Mouse (Mus musculus) midbrain, embryonic 14.5 days (tissue): ENCODE data around the gene Dnah1. TPM values are rescaled to one million over a fixed set of nuclear protein-coding genes. Genes with fewer than 3 reads are reported as not detected.
A peak's percentile ranks its signal among the peaks of the same experiment; 100 is the strongest.

ENCODE experiments used
- ATAC-seq: fragments of 200-750 bp; cut with Nextera tagmentation; 2 replicates; pipeline ENCODE4 v1.8.0; 2017; ENCODE audit warnings: moderate number of reproducible peaks, moderate library complexity; ENCODE audit not compliant: low FRiP score, low TSS enrichment
- DNase-seq: peaks from one replicate; pipeline ENCODE4 v3.0.0-alpha.2; 2015
- H3K27ac ChIP-seq: fragments of 300-500 bp; sonication (generic); replicated peaks from 2 replicates; pipeline ENCODE4 v1.5.1; 2014; ENCODE audit warnings: mild to moderate bottlenecking, low read depth, low read length, moderate library complexity
- H3K27me3 ChIP-seq: fragments of 300-500 bp; sonication (generic); 2 replicates; pipeline ENCODE4 v1.6.1; 2014; ENCODE audit warnings: low read length, control low read depth, mixed read lengths; ENCODE audit not compliant: control insufficient read depth, insufficient read depth
- H3K36me3 ChIP-seq: fragments of 300-500 bp; sonication (generic); 2 replicates; pipeline ENCODE4 v1.6.1; 2014; ENCODE audit warnings: low read length, control low read depth; ENCODE audit not compliant: control insufficient read depth, insufficient read depth
- H3K4me1 ChIP-seq: fragments of 300-500 bp; sonication (generic); 2 replicates; pipeline ENCODE4 v1.6.1; 2014; ENCODE audit warnings: mild to moderate bottlenecking, antibody characterized with exemption, low read length, control low read depth; ENCODE audit not compliant: control insufficient read depth, insufficient read depth
- H3K4me2 ChIP-seq: fragments of 300-500 bp; sonication (generic); 2 replicates; pipeline ENCODE4 v1.6.1; 2014; ENCODE audit warnings: mild to moderate bottlenecking, low read length, moderate library complexity
- H3K4me3 ChIP-seq: fragments of 300-500 bp; sonication (generic); replicated peaks from 2 replicates; pipeline ENCODE4 v1.5.1; 2014; ENCODE audit warnings: low read depth, low read length
- H3K9ac ChIP-seq: fragments of 300-500 bp; sonication (generic); replicated peaks from 2 replicates; pipeline ENCODE4 v1.6.1; 2014; ENCODE audit warnings: mild to moderate bottlenecking, low read length, moderate library complexity
- H3K9me3 ChIP-seq: fragments of 300-500 bp; sonication (generic); 2 replicates; pipeline ENCODE4 v1.6.1; 2016; ENCODE audit warnings: low read length, control low read depth, mixed read lengths; ENCODE audit not compliant: control insufficient read depth
- WGBS: fragments of 180-500 bp; shearing (Covaris S2); extraction: QIAGEN DNeasy Blood & Tissue Kit; methylation state at CpG from one replicate; pipeline ENCODE4 v1.1.7; 2014; 5-methylcytosine and 5-hydroxymethylcytosine counted together
- polyA plus RNA-seq: library from polyadenylated mRNA; unstranded; fragments of >200 nt; fragmentation: Nextera tagmentation; extraction: Ambion mirVana; gene quantifications from 2 replicates; pipeline ENCODE4 v1.2.1, GENCODE M21; 2014

The Dnah1 gene
- 3.8 and 5.2 TPM in 2 replicates for polyA plus RNA-seq

DNA sequence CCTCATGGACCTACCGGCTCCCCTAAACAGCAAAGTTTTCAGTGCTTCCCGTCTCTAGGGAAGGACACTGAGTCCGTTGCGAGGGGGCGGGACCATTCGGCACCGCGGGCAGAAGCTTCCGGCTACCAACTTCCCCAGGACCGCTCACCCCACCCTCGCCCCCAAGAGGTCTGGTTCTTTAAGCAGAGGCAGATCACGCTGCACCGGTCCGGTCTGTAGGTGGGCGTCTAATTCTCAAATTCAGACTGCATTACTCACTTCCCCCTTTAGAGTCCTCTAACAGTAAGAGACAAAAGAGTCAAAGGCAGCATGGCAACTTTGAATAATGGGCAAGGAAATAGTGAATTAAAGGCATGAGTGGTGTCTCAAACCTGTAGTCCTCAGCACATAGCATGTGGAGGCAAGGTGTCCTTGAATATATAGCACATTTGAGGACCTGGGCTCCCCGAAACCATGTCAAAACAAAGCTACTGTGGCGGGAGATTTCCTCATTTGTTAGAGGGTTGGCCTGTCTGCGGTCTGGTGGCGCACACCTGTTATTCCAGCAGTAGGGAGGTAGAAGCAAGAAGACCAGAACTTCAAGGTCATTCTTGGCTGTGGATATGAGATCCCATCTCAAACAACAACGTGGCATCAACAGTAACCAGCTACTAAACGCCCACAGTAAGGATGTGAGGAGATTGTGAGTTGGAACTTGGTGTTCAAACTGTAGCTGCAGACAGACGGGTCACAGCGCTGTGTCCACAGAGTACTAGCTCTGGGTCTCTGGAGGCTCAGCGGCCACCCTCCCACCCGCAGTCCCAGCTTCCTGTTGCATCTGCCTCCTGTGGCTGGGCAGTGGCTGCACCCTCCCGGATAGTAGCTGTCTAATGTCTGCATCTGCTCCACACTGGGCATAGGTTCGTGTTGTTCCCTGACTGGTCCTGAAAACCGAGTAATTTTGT, at the start of gene Dnah1:
TSS of gene Dnah1 (minus strand) at position 48 of the 944 bp plus-strand sequence.
- Histone ChIP-seq H3K36me3 (no peaks in the 10 kb centered on the region), H3K9ac (no peak within 1 kb of the TSS), H3K4me2 (peak within 1 kb of the TSS; percentile 51), H3K9me3 (no peaks in the 10 kb centered on the region), H3K27me3 (no peaks in the 10 kb centered on the region), H3K4me3 (peak within 1 kb of the TSS; percentile 18), H3K27ac (no peak within 1 kb of the TSS), H3K4me1 (0 out of 2 replicates have a peak, but pooled peaks cover 5% of the 10 kb centered on the region)
- WGBS: 35% methylated on average over 28 of the region's 28 CpGs
- no peak for ATAC-seq
- peak; percentile 53 for DNase-seq

DNA sequence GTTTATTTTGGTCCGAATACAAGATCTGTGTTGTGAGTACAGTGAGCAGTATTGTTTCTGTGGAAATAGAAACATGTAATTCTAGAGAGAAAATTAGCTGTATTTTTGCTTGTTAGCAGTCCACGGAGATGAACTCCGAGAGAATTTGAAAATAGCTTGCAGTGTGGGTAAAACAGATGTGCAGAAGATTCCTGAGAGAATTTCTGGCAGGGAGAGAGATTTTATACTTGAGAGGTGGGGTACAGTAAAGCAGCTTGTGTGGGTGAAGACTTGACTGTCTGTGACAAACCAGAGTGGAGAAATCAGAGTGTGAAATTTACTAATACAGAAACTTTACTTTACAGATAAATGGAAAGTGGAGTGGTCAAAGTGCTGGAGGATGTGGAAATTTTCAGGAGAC, 45.7 kb upstream of the Dnah1 start:
- H3K4me2 ChIP-seq: no peak overlapping the region
- ATAC-seq: no peak
- H3K9ac ChIP-seq: no peak overlapping the region
- H3K9me3 ChIP-seq: no peaks in the 10 kb centered on the region
- H3K4me1 ChIP-seq: no peaks in the 10 kb centered on the region
- H3K27me3 ChIP-seq: no peaks in the 10 kb centered on the region
- no peak overlapping the region for H3K4me3 ChIP-seq
- WGBS: 95% methylated on average over 3 of the region's 3 CpGs
- no peak for DNase-seq
- no peak overlapping the region for H3K27ac ChIP-seq
- H3K36me3 ChIP-seq: peaks cover 77% of the 10 kb centered on the region

DNA sequence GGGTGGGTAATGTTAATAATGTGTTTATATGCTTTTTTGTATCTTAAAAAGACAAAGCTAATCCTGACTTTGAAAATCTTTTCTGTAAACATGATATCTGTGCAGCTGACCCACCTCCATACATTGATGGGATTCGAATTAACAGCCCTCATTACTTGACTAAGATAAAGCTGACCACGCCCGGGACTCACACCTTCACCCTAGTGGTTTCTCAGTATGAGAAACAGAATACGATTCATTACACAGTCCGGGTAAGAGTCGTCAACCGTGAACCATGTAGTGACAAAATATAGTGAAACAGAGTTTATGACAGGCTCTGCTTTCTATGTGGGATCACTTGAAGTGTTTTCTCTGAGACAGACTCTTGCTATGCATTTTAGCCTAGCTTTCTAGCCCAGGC, 44.3 kb upstream of the Dnah1 start:
- ATAC-seq: no peak
- Histone ChIP-seq H3K9me3 (no peaks in the 10 kb centered on the region), H3K4me1 (no peaks in the 10 kb centered on the region), H3K4me2 (no peak overlapping the region), H3K27ac (no peak overlapping the region), H3K4me3 (no peak overlapping the region), H3K36me3 (peaks cover 77% of the 10 kb centered on the region), H3K27me3 (no peaks in the 10 kb centered on the region), H3K9ac (no peak overlapping the region)
- 92% methylated on average over 7 of the region's 7 CpGs for WGBS
- DNase-seq: no peak

DNA sequence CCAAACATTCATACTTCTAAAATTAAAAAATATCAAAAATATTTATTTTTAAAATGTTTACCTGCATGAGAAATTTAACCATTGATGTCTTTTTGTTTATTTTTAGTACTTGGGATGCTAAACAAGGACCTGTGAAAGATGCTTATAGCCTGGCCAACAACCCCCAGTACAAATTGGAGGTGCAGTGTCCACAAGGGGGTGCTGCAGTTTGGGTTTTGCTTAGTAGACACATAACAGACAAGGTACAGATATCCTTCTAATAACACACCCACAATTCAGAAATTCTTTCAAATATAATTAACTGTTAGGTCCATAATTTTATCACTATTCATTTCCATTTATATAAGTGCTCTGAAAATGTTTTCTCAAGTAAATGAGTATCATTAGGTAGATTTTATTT, 41.7 kb upstream of the Dnah1 start:
- no peak overlapping the region for H3K4me2 ChIP-seq
- H3K4me1 ChIP-seq: no peaks in the 10 kb centered on the region
- H3K27ac ChIP-seq: no peak overlapping the region
- H3K36me3 ChIP-seq: peaks cover 75% of the 10 kb centered on the region
- H3K27me3 ChIP-seq: no peaks in the 10 kb centered on the region
- H3K4me3 ChIP-seq: no peak overlapping the region
- no peak for ATAC-seq
- H3K9me3 ChIP-seq: no peaks in the 10 kb centered on the region
- no peak overlapping the region for H3K9ac ChIP-seq
- peak; percentile 81 for DNase-seq

DNA sequence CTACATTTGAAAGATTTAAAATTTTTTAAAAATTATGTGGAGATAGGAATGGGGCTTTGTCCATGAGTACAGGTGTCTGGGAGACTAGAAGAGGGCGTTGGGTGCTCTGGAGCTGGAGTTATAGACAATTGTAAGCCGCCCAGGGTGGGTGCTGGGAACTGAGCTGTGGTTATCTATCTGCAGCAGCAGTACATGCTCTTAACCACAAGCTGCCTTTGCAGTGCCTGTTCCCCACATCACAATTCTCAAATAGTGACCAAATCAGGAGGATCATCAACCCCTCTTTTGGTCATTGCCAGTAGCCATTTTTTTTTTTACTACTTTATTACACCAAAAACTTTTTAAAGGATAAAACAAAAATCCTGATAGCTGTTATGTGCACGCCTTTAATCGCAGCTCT, 40.9 kb upstream of the Dnah1 start:
- no peaks in the 10 kb centered on the region for H3K27me3 ChIP-seq
- H3K4me1 ChIP-seq: no peaks in the 10 kb centered on the region
- H3K9ac ChIP-seq: no peak overlapping the region
- H3K4me3 ChIP-seq: no peak overlapping the region
- no peak overlapping the region for H3K4me2 ChIP-seq
- 98% methylated on average over 4 of the region's 4 CpGs for WGBS
- no peaks in the 10 kb centered on the region for H3K9me3 ChIP-seq
- DNase-seq (no peak), ATAC-seq (no peak)
- no peak overlapping the region for H3K27ac ChIP-seq
- H3K36me3 ChIP-seq: peaks cover 73% of the 10 kb centered on the region

DNA sequence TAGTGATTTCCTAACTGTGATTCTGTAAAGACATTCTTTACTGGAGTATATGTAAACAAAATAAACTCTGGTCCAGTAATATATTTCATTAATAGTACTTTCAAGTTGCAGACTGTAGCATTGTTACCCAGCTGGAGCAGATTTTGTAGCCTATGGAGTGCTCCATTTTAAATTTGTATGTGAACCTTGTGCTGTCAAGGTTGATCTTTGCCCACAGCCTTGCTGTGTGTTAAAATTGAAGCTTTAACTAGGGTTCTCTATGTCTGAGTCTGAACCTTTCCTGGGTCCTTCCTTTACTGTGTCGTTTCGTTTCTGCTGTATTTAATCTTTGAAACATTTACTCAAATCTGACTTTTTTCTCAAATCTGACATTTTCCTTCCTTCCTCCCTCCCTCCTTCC, 38.5 kb upstream of the Dnah1 start:
- no peak overlapping the region for H3K9ac ChIP-seq
- no peaks in the 10 kb centered on the region for H3K27me3 ChIP-seq
- H3K36me3 ChIP-seq: peaks cover 70% of the 10 kb centered on the region
- no peak overlapping the region for H3K27ac ChIP-seq
- H3K4me1 ChIP-seq: no peaks in the 10 kb centered on the region
- WGBS: 97% methylated on average over 2 of the region's 2 CpGs
- ATAC-seq: no peak
- no peak overlapping the region for H3K4me3 ChIP-seq
- DNase-seq: no peak
- no peaks in the 10 kb centered on the region for H3K9me3 ChIP-seq
- H3K4me2 ChIP-seq: no peak overlapping the region

DNA sequence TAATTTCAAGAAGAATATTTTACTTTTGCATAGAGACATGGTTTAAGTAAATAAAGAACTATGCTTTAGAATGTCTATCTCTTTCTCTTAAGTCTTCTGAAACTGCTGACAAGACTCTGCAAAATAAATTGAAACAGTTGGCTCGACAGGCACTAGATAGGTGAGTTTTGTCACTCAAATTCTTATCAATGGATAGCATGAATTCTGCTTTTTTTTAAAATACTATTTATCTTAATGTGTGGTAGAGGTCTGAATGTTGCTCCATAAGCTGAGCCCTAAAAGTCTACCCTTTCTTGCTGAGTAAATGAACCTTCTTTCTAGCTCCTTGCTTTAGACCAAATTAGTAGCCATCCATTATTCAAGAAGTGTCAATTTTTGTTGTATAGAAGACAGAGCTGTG, 21.7 kb upstream of the Dnah1 start:
- WGBS: 92% methylated on average over 1 of the region's 1 CpGs
- H3K9ac ChIP-seq: no peak overlapping the region
- DNase-seq (no peak), ATAC-seq (no peak)
- no peaks in the 10 kb centered on the region for H3K27me3 ChIP-seq
- H3K9me3 ChIP-seq: no peaks in the 10 kb centered on the region
- H3K27ac ChIP-seq: no peak overlapping the region
- no peak overlapping the region for H3K4me3 ChIP-seq
- no peak overlapping the region for H3K4me2 ChIP-seq
- H3K36me3 ChIP-seq: peaks cover 53% of the 10 kb centered on the region
- H3K4me1 ChIP-seq: no peaks in the 10 kb centered on the region

DNA sequence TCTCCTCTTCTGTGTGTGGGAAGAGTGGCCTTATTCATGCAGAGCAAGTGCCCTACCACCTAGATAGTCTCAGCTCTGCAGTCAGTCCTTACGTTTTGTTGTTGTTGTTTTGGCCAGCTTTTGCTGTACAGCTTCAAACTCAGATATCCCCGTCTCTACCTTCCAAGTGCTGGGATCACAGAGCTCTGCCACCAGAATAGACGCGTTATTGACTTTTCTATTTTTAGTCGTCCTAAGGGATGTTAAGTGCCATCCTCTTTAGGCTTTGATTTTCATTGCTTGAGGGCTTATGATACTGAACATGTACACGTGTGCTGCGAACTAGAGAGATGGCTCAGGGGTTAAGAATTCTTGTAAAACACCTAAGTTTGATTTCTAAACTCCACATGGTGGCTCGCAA, 19.5 kb upstream of the Dnah1 start:
- Histone ChIP-seq H3K9me3 (no peaks in the 10 kb centered on the region), H3K4me2 (no peak overlapping the region), H3K4me3 (no peak overlapping the region), H3K4me1 (peaks cover 4% of the 10 kb centered on the region; the same call in 1 of the 2 replicates), H3K27ac (no peak overlapping the region), H3K27me3 (no peaks in the 10 kb centered on the region), H3K36me3 (peaks cover 42% of the 10 kb centered on the region), H3K9ac (no peak overlapping the region)
- 85% methylated on average over 8 of the region's 8 CpGs for WGBS
- no peak for ATAC-seq
- no peak for DNase-seq

DNA sequence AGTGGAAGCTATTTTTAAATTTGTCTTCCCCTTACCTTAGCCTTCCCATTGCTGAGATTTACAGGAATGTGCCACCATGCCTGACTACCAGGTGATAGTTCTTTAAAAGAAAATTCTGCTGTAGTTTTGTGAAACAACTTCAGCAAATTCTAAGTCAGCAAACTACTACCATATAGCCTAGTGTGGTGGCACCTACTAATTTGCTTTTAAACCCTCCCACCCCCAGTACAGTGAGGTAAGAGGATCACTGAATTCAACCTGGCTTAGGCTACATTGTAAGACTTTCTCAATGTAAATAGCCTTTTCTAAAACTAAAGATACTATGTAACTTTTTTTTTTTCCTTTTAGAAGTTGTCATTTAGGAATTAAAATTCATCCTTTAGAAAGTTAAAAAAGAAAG, 14.3 kb upstream of the Dnah1 start:
- H3K4me2 ChIP-seq: peak overlapping the region; percentile 60
- H3K4me1 ChIP-seq: peaks cover 17% of the 10 kb centered on the region
- H3K27me3 ChIP-seq: no peaks in the 10 kb centered on the region
- 0 out of 2 replicates have a peak overlapping the region, but pooled peaks have one; percentile 81 for H3K9ac ChIP-seq
- DNase-seq: no peak
- no peak for ATAC-seq
- peaks cover 9% of the 10 kb centered on the region; the same call in 1 of the 2 replicates for H3K36me3 ChIP-seq
- H3K9me3 ChIP-seq: no peaks in the 10 kb centered on the region
- no peak overlapping the region for H3K27ac ChIP-seq
- H3K4me3 ChIP-seq: peak overlapping the region; percentile 92
